Mouse (Mus musculus) kidney, postnatal 0 days (tissue): ENCODE measurements around the gene Nkain1. TPM values are rescaled to one million over a fixed set of nuclear protein-coding genes. Genes with fewer than 3 reads are reported as not detected.

Experiments
- ATAC-seq: fragments of 200-750 bp; cut with Nextera tagmentation; replicated peaks from 2 replicates; pipeline ENCODE4 v1.8.0; 2017; ENCODE audit warnings: low read depth, moderate number of reproducible peaks, moderate TSS enrichment, moderate library complexity; ENCODE audit not compliant: low FRiP score
- DNase-seq: peaks from one replicate; pipeline ENCODE4 v3.0.0-alpha.2; 2016; ENCODE audit warnings: low spot score
- H3K27ac ChIP-seq: fragments of 300-500 bp; sonication (generic); 2 replicates; pipeline ENCODE4 v1.5.1; 2014; ENCODE audit warnings: mild to moderate bottlenecking
- H3K27me3 ChIP-seq: fragments of 300-500 bp; sonication (generic); 2 replicates; pipeline ENCODE4 v1.6.1; 2014; ENCODE audit warnings: low read length, mixed read lengths; ENCODE audit not compliant: insufficient read depth
- H3K36me3 ChIP-seq: fragments of 300-500 bp; sonication (generic); 2 replicates; pipeline ENCODE4 v1.6.1; 2014; ENCODE audit warnings: low read length, mixed read lengths; ENCODE audit not compliant: insufficient read depth
- H3K4me1 ChIP-seq: fragments of 300-500 bp; sonication (generic); replicated peaks from 2 replicates; pipeline ENCODE4 v1.6.1; 2014; ENCODE audit warnings: antibody characterized with exemption, low read length, mixed read lengths; ENCODE audit not compliant: insufficient read depth
- H3K4me2 ChIP-seq: fragments of 300-500 bp; sonication (generic); 2 replicates; pipeline ENCODE4 v1.6.1; 2014; ENCODE audit warnings: mild to moderate bottlenecking, low read length, moderate library complexity, mixed read lengths
- H3K4me3 ChIP-seq: fragments of 300-500 bp; sonication (generic); replicated peaks from 2 replicates; pipeline ENCODE4 v1.5.1; 2014; ENCODE audit warnings: low read depth, low read length
- H3K9ac ChIP-seq: fragments of 300-500 bp; sonication (generic); 2 replicates; pipeline ENCODE4 v1.6.1; 2014; ENCODE audit warnings: low read depth, low read length
- H3K9me3 ChIP-seq: fragments of 300-500 bp; sonication (generic); replicated peaks from 2 replicates; pipeline ENCODE4 v1.6.1; 2016; ENCODE audit warnings: low read length, inconsistent platforms, mixed read lengths
- CTCF ChIP-seq: IDR thresholded peaks from 2 replicates; pipeline ENCODE4 v1.5.1; 2016; ENCODE audit warnings: antibody characterized with exemption, low read depth, mild to moderate bottlenecking, moderate library complexity
- WGBS: fragments of 180-500 bp; shearing (Covaris S2); extraction: QIAGEN DNeasy Blood & Tissue Kit; methylation state at CpG from one replicate; pipeline ENCODE4 v1.1.7; 2014; 5-methylcytosine and 5-hydroxymethylcytosine counted together
- polyA plus RNA-seq: library from polyadenylated mRNA; unstranded; fragments of >200 nt; fragmentation: Nextera tagmentation; extraction: Ambion mirVana; gene quantifications from 2 replicates; pipeline ENCODE4 v1.2.1, GENCODE M21; 2015

Gene Nkain1
- polyA plus RNA-seq, 1 experiment from 2014 or later, result 1.6 TPM

- Histone ChIP-seq H3K4me2 (no peak overlapping the region), H3K4me3 (no peak overlapping the region), H3K27ac (no peak overlapping the region), H3K36me3 (no peaks in the 10 kb centered on the region), H3K27me3 (no peaks in the 10 kb centered on the region), H3K4me1 (no peaks in the 10 kb centered on the region), H3K9me3 (no peaks in the 10 kb centered on the region), H3K9ac (no peak overlapping the region)
- ATAC-seq (no peak), DNase-seq (no peak)
- WGBS, result 7% methylated on average over 6 of the region's 6 CpGs
- no peak for TF ChIP-seq CTCF
These were observed 20.9 kb downstream of the Nkain1 start for GRCm38 (mm10) chr4:130553121-130553448.

- WGBS, result 32% methylated on average over 8 of the region's 8 CpGs
- Histone ChIP-seq H3K4me3 (no peak overlapping the region), H3K9ac (no peak overlapping the region), H3K4me1 (no peaks in the 10 kb centered on the region), H3K36me3 (no peaks in the 10 kb centered on the region), H3K27ac (no peak overlapping the region), H3K4me2 (no peak overlapping the region), H3K27me3 (no peaks in the 10 kb centered on the region), H3K9me3 (no peaks in the 10 kb centered on the region)
- no peak for DNase-seq
- ATAC-seq, result no peak
- no peak for TF ChIP-seq CTCF
These were observed 21.5 kb downstream of the Nkain1 start for GRCm38 (mm10) chr4:130552312-130553120.

DNA sequence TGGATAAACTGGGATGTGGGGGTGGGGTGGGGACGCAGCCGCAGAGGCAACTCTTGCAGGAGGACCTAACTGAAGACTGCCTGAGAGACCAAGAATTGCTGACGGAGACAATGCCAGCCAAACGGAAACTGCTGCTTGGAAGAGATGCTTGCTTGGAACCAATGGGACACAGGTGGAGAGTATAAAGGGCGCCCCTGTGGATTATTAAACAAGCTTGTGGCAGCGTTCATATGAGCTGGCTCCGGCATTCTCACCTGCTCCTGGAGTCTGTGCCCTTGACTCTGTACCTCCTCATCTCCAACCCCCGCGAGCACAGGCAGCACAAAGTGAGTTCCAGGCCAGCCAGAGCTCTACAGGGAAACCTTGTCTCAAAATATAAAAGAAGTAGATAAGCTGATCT lies 23.5 kb downstream of the Nkain1 start:
- no peaks in the 10 kb centered on the region for H3K36me3 ChIP-seq
- no peak overlapping the region for H3K4me2 ChIP-seq
- no peak for TF ChIP-seq CTCF
- no peak overlapping the region for H3K27ac ChIP-seq
- H3K4me3 ChIP-seq, result no peak overlapping the region
- ATAC-seq, result no peak
- no peak overlapping the region for H3K9ac ChIP-seq
- H3K4me1 ChIP-seq, result 0 out of 2 replicates have a peak, but pooled peaks cover 5% of the 10 kb centered on the region
- 84% methylated on average over 9 of the region's 9 CpGs for WGBS
- H3K9me3 ChIP-seq, result no peaks in the 10 kb centered on the region
- DNase-seq, result no peak
- no peaks in the 10 kb centered on the region for H3K27me3 ChIP-seq

DNA sequence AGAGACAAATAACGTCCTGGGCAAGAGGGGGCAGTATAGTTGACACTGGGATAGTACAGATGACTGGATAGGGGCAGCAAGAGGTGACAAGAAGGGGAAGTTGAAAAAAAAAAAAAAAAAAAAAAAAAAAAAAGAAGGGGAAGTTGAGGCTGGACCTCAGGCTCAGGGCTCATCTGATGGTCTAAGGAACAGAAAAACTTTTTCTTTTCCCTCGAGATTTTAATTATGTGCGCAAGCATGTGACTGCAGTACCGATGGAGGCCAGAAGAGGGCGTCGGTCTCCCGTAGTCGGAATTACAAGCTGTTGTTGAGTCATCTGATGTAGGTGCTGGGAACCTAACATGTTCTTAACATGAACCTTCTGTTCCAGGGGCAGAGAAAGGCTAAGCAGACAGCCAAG lies 24.8 kb downstream of the Nkain1 start:
- no peaks in the 10 kb centered on the region for H3K27me3 ChIP-seq
- no peak for ATAC-seq
- no peak overlapping the region for H3K4me3 ChIP-seq
- H3K9ac ChIP-seq, result no peak overlapping the region
- WGBS, result 90% methylated on average over 8 of the region's 8 CpGs
- H3K4me2 ChIP-seq, result no peak overlapping the region
- no peaks in the 10 kb centered on the region for H3K36me3 ChIP-seq
- H3K9me3 ChIP-seq, result no peaks in the 10 kb centered on the region
- 0 out of 2 replicates have a peak, but pooled peaks cover 5% of the 10 kb centered on the region for H3K4me1 ChIP-seq
- H3K27ac ChIP-seq, result no peak overlapping the region
- TF ChIP-seq CTCF, result peak; percentile 56
- DNase-seq, result no peak

- Histone ChIP-seq H3K27ac (no peak overlapping the region), H3K27me3 (no peaks in the 10 kb centered on the region), H3K4me2 (no peak overlapping the region), H3K9me3 (no peaks in the 10 kb centered on the region), H3K4me3 (no peak overlapping the region), H3K36me3 (no peaks in the 10 kb centered on the region), H3K9ac (no peak overlapping the region), H3K4me1 (0 out of 2 replicates have a peak, but pooled peaks cover 5% of the 10 kb centered on the region)
- WGBS, result 16% methylated on average over 13 of the region's 13 CpGs
- ATAC-seq (peak; percentile 66), DNase-seq (peak; percentile 62)
- TF ChIP-seq CTCF, result no peak; the same call in 1 of the 2 replicates
These were observed 27.0 kb downstream of the Nkain1 start for GRCm38 (mm10) chr4:130546798-130547562.

DNA sequence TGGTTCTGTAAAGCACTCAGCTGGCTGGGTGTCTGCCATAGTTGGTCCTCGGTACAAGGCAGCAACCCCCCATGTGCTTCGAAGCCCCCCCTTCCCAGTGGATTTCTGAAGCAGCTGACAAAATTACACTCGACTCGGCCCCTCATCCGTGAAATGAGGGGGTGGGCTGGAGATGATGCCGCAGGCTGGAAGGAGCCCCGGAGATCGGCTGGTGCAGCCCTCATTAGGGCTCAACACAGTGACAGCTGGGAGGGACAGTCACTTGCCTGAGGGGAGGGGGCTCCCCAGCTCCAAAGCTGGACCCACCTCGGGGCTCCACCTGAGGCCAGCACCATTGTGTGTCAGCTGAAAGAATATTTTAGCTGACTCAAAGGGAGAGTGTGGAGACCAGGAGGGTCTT lies 29.6 kb downstream of the Nkain1 start:
- Histone ChIP-seq H3K4me3 (no peak overlapping the region), H3K27me3 (no peaks in the 10 kb centered on the region), H3K36me3 (no peaks in the 10 kb centered on the region), H3K4me2 (no peak overlapping the region), H3K9me3 (no peaks in the 10 kb centered on the region), H3K9ac (no peak overlapping the region), H3K4me1 (0 out of 2 replicates have a peak, but pooled peaks cover 5% of the 10 kb centered on the region), H3K27ac (no peak overlapping the region)
- 31% methylated on average over 9 of the region's 9 CpGs for WGBS
- TF ChIP-seq CTCF, result no peak
- ATAC-seq (no peak), DNase-seq (no peak)
